Mouse (Mus musculus): Measurements from ENCODE around the gene Rimklb. TPM values are rescaled to one million over a fixed set of nuclear protein-coding genes. Genes with fewer than 3 reads are reported as not detected.

Gene Rimklb
- total RNA-seq, 2 experiments from 2014 or later: not detected

DNA sequence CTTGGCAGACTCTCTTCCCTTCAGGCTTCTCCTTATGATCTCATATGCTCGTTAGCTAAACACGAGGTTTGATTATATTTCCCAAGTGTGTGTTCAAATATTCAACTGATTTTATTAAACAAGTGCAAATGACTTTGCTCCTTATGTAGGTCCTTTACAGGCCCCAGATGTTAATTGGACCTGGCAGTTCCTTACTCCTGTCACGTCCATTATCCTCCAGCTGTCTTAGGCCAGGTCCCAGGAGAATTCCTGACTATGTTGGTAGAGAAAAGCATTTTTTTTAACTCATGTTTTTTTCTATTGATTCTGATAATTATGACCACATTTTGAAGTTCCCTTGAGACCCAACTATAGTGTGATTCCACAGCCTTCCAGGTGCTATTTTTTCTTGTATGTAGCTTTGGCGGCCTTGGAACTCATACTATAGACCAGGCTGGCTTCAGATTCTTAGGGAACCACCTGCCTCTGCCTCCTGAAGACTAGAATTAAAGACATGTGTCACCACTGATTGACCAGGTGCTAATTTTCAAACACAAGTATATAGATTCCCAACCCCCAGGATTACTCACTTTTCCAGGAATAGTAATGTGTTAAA lies 57.8 kb downstream of the Rimklb start:
- no peak for ATAC-seq (replicated peaks; ENCODE audit: low FRiP score, poor library complexity, severe bottlenecking)

DNA sequence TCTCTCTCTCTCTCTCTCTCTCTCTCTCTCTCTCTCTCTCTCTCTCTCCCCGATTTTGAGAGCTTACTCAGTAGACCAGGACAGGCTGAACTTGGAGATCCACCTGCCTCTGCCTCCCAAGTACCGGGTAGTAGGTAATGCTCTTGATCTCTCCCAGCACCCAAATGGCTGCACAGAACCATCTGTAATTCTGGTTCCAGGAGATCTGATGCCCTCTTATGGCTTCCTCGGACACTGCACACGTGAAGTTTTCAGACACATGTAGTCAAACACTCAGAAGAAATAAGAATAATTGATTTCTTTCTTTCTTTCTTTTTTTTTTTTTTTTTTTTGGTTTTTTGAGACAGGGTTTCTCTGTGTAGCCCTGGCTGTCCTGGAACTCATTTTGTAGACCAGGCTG lies 59.3 kb downstream of the Rimklb start:
- no peak for ATAC-seq (replicated peaks; ENCODE audit: low FRiP score, poor library complexity, severe bottlenecking)

- no peak for ATAC-seq (replicated peaks; ENCODE audit: low FRiP score, poor library complexity, severe bottlenecking)
Measured at GRCm38 (mm10) chr6:122435270-122435669, 63.3 kb downstream of the Rimklb start.

DNA sequence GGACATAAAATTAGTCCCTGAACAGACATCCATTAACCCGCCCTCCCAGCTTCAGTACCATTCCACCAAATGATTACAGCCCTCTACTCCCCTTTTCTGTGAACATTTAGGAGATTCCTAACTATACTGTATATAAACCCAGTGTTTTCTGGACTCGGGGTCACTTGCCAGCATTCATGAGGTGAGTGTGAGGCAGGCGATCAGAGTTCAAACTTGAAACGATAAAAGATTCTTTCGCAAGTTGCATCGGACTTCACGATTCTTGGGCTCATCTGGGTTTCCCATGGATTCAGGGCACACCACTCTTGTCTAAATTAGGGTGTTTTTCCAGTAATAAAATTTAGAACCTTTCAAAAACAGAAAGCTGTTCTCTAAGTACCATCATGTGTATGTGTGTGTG lies 71.1 kb downstream of the Rimklb start:
- no peak for ATAC-seq (replicated peaks; ENCODE audit: low FRiP score, poor library complexity, severe bottlenecking)

GRCm38 (mm10) chr6:122417015-122417414 lies 81.5 kb downstream of the Rimklb start:
- ATAC-seq (replicated peaks; ENCODE audit: low FRiP score, poor library complexity, severe bottlenecking): no peak

DNA sequence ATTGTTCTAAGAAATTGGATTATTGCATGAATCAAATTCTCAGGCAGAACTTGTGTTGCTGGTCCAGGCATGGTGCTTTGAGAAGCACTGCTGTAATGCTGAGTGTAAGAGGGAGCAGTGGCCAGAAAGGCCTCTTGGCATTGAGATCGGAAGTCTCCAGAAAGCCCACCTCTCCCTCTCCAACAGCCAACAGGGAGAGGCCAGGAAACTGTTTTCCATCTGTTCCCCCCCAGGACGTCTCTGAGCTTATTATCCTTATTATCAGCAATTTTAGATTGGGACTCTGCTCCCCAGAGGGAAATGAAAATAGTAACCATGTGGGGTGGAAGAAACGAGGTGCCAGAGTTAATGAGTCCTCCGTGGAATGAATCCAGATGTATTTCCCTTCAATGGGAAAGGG lies 82.2 kb downstream of the Rimklb start:
- no peak for ATAC-seq (replicated peaks; ENCODE audit: low FRiP score, poor library complexity, severe bottlenecking)

- no peak for ATAC-seq (replicated peaks; ENCODE audit: low FRiP score, poor library complexity, severe bottlenecking)
Measured at GRCm38 (mm10) chr6:122411281-122411680, 87.3 kb downstream of the Rimklb start.

DNA sequence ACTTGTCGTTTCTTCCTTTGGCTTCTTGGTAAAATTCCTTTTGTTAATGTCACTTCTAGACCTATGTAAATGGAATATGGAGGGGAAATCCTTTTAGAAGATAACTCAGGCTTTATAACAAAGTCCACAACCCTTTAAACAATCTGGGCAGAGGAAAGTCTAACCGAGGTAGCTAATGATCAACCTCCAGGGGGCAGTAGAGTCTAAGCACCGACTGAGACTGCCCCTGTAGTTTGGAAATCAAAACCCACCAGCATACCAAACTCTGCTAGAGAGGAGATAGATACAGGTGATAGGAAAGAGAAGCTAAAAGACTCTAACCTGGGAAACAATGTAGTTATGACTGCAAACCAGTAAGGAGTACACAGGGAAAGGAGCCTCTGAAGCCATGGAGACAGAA lies 96.3 kb downstream of the Rimklb start:
- ATAC-seq (replicated peaks; ENCODE audit: low FRiP score, poor library complexity, severe bottlenecking): no peak; the same call in 1 of the 2 replicates

GRCm38 (mm10) chr6:122400263-122400662 lies 98.3 kb downstream of the Rimklb start:
- ATAC-seq (replicated peaks; ENCODE audit: low FRiP score, poor library complexity, severe bottlenecking): no peak

Other genes starting within 250 kb of the Rimklb start
- 0.77 TPM in 1 of 2 replicates, not detected in the other for gene Klrg1, start 215.9 kb downstream of the Rimklb start, total RNA-seq (2015; ENCODE audit: low replicate concordance)
- not detected in 2 replicates for gene Klrg1, start 215.9 kb downstream of the Rimklb start, total RNA-seq (2017; ENCODE audit: low replicate concordance)
- 53.2 and 57.5 TPM in 2 replicates for gene M6pr, start 190.0 kb downstream of the Rimklb start, total RNA-seq (2015; ENCODE audit: low replicate concordance)
- gene M6pr, start 190.0 kb downstream of the Rimklb start, total RNA-seq (2017; ENCODE audit: low replicate concordance): 71.4 and 102 TPM in 2 replicates
- gene Phc1, start 158.2 kb downstream of the Rimklb start, total RNA-seq (2015; ENCODE audit: low replicate concordance): 1.7 and 15.9 TPM in 2 replicates
- gene Phc1, start 158.2 kb downstream of the Rimklb start, total RNA-seq (2017; ENCODE audit: low replicate concordance): 0.34 and 1.5 TPM in 2 replicates
- gene Mfap5, start 7.1 kb upstream of the Rimklb start, total RNA-seq (2015; ENCODE audit: low replicate concordance): not detected in 2 replicates
- not detected in 2 replicates for gene Mfap5, start 7.1 kb upstream of the Rimklb start, total RNA-seq (2017; ENCODE audit: low replicate concordance)
- gene Aicda, start 55.0 kb upstream of the Rimklb start, total RNA-seq (2015; ENCODE audit: low replicate concordance): not detected in 2 replicates
- not detected in 2 replicates for gene Aicda, start 55.0 kb upstream of the Rimklb start, total RNA-seq (2017; ENCODE audit: low replicate concordance)
- 11.5 and 16.5 TPM in 2 replicates for gene Apobec1, start 103.7 kb upstream of the Rimklb start, total RNA-seq (2015; ENCODE audit: low replicate concordance)
- gene Apobec1, start 103.7 kb upstream of the Rimklb start, total RNA-seq (2017; ENCODE audit: low replicate concordance): 12.0 and 23.2 TPM in 2 replicates
- gene Gdf3, start 111.3 kb upstream of the Rimklb start, total RNA-seq (2015; ENCODE audit: low replicate concordance): 3.6 TPM in 1 of 2 replicates, not detected in the other
- gene Gdf3, start 111.3 kb upstream of the Rimklb start, total RNA-seq (2017; ENCODE audit: low replicate concordance): 0.51 and 0.98 TPM in 2 replicates
- gene Dppa3, start 127.6 kb upstream of the Rimklb start, total RNA-seq (2015; ENCODE audit: low replicate concordance): not detected in 2 replicates
- gene Dppa3, start 127.6 kb upstream of the Rimklb start, total RNA-seq (2017; ENCODE audit: low replicate concordance): not detected in 2 replicates
- not detected in 2 replicates for gene Nanog, start 208.7 kb upstream of the Rimklb start, total RNA-seq (2015; ENCODE audit: low replicate concordance)
- not detected in 2 replicates for gene Nanog, start 208.7 kb upstream of the Rimklb start, total RNA-seq (2017; ENCODE audit: low replicate concordance)